Mouse (Mus musculus) stomach, postnatal 0 days (tissue): ENCODE data around the gene Timp3.

Source experiments
- CTCF ChIP-seq: IDR thresholded peaks from 2 replicates; pipeline ENCODE4 v1.5.1; 2016; ENCODE audit warnings: antibody characterized with exemption, low read depth, mild to moderate bottlenecking, moderate library complexity
- EP300 ChIP-seq: optimal IDR thresholded peaks from 2 replicates; pipeline ENCODE3; 2016; ENCODE audit warnings: antibody characterized with exemption

GRCm38 (mm10) chr10:86256221-86256620 is 44.0 kb upstream of the Timp3 start:
- TF ChIP-seq CTCF (no peak), EP300 (no peak)
